26 mouse cellular contexts compared by ENCODE assay signal in genomic region chr10:123437576-123437975, GRCm38 (mm10).
DNase-seq lines count a peak whose midpoint lies in the region; ATAC-seq lines count a peak whose summit lies in the region.
"Had no signal": no experiment of that assay in that cellular context is flagged by ENCODE, and none has a peak within 500 bp of the region (broad histone marks: within the 10 kb centered on the region; RNA-seq: fewer than 3 reads in every experiment).

No protein-coding gene starts in this region.

- H3K9me3 ChIP-seq in forebrain, embryonic 15.5 days = no peaks in the 10 kb centered on the region
- no peaks in the 10 kb centered on the region for H3K9me3 ChIP-seq in forebrain, embryonic 10.5 days
- H3K9me3 ChIP-seq in heart, embryonic 12.5 days (replicated peaks) = no peaks in the 10 kb centered on the region
- H3K9me3 ChIP-seq: heart, embryonic 13.5 days; limb, embryonic 12.5 days; liver, embryonic 15.5 days; midbrain, embryonic 10.5 days; midbrain, embryonic 15.5 days; neural tube, embryonic 15.5 days had no signal

- H3K9ac ChIP-seq in forebrain, embryonic 15.5 days (replicated peaks) = no peak overlapping the region
- H3K9ac ChIP-seq in heart, embryonic 12.5 days = no peak overlapping the region
- H3K9ac ChIP-seq: heart, embryonic 13.5 days; hindbrain, embryonic 14.5 days; limb, embryonic 12.5 days; liver, embryonic 15.5 days; lung, embryonic 14.5 days; midbrain, embryonic 15.5 days; neural tube, embryonic 15.5 days had no signal

- no peaks in the 10 kb centered on the region for H3K4me1 ChIP-seq in forebrain, embryonic 15.5 days
- H3K4me1 ChIP-seq in forebrain, embryonic 10.5 days = no peaks in the 10 kb centered on the region
- no peaks in the 10 kb centered on the region for H3K4me1 ChIP-seq in heart, embryonic 12.5 days (replicated peaks)
- H3K4me1 ChIP-seq: heart, embryonic 13.5 days; limb, embryonic 12.5 days; liver, embryonic 15.5 days; midbrain, embryonic 10.5 days; midbrain, embryonic 15.5 days; neural tube, embryonic 15.5 days had no signal

- H3K27me3 ChIP-seq in forebrain, embryonic 15.5 days = no peaks in the 10 kb centered on the region
- no peaks in the 10 kb centered on the region for H3K27me3 ChIP-seq in forebrain, embryonic 10.5 days (ENCODE audit: poor library complexity, severe bottlenecking)
- no peaks in the 10 kb centered on the region for H3K27me3 ChIP-seq in heart, embryonic 12.5 days (replicated peaks)
- H3K27me3 ChIP-seq: heart, embryonic 13.5 days; limb, embryonic 12.5 days; liver, embryonic 15.5 days; midbrain, embryonic 15.5 days; neural tube, embryonic 15.5 days had no signal

- no peak overlapping the region for H3K4me2 ChIP-seq in forebrain, embryonic 15.5 days (replicated peaks)
- H3K4me2 ChIP-seq in heart, embryonic 12.5 days = no peak overlapping the region
- H3K4me2 ChIP-seq: heart, embryonic 13.5 days; hindbrain, embryonic 14.5 days; limb, embryonic 12.5 days; liver, embryonic 15.5 days; lung, embryonic 14.5 days; midbrain, embryonic 15.5 days; neural tube, embryonic 15.5 days had no signal

- WGBS in forebrain, embryonic 15.5 days = 56% methylated on average over 4 of the region's 4 CpGs
- 82% methylated on average over 4 of the region's 4 CpGs for WGBS in forebrain, embryonic 10.5 days
- WGBS in heart, embryonic 12.5 days = 71% methylated on average over 4 of the region's 4 CpGs

- 0 out of 2 replicates have a peak overlapping the region, but pooled peaks have one; percentile 5 for H3K27ac ChIP-seq in forebrain, embryonic 15.5 days (replicated peaks)
- H3K27ac ChIP-seq in forebrain, embryonic 10.5 days = no peak overlapping the region
- H3K27ac ChIP-seq in heart, embryonic 12.5 days (ENCODE audit: poor library complexity, severe bottlenecking) = no peak overlapping the region
- H3K27ac ChIP-seq: gastrocnemius, adult 2 months; heart, adult 2 months; heart, embryonic 13.5 days; hindbrain, embryonic 14.5 days; limb, embryonic 12.5 days; liver, embryonic 15.5 days; midbrain, embryonic 10.5 days; midbrain, embryonic 15.5 days; neural tube, embryonic 15.5 days had no signal

- no peaks in the 10 kb centered on the region for H3K36me3 ChIP-seq in forebrain, embryonic 15.5 days
- no peaks in the 10 kb centered on the region for H3K36me3 ChIP-seq in forebrain, embryonic 10.5 days (replicated peaks)
- H3K36me3 ChIP-seq in heart, embryonic 12.5 days = no peaks in the 10 kb centered on the region
- H3K36me3 ChIP-seq: heart, embryonic 13.5 days; limb, embryonic 12.5 days; liver, embryonic 15.5 days; midbrain, embryonic 10.5 days; midbrain, embryonic 15.5 days; neural tube, embryonic 15.5 days had no signal

- intact Hi-C loops in left cerebral cortex, postnatal 4 days (cut with DNase I) = no loop called here

- no peak overlapping the region for H3K4me3 ChIP-seq in forebrain, embryonic 15.5 days
- H3K4me3 ChIP-seq in forebrain, embryonic 10.5 days = no peak overlapping the region
- H3K4me3 ChIP-seq in heart, embryonic 12.5 days = no peak overlapping the region
- H3K4me3 ChIP-seq: gastrocnemius, adult 2 months; heart, adult 2 months; heart, embryonic 13.5 days; limb, embryonic 12.5 days; liver, embryonic 15.5 days; midbrain, embryonic 10.5 days; midbrain, embryonic 15.5 days; neural tube, embryonic 15.5 days had no signal

- DNase-seq in forebrain, embryonic 10.5 days (ENCODE audit: extremely low spot score, low spot score) = no peak
- DNase-seq in left cerebral cortex, postnatal 4 days = peak; percentile 18
- no peak for DNase-seq in left cerebral cortex, adult 18-20 months (ENCODE audit: low spot score in 2 of 2)
- DNase-seq in layer of hippocampus, adult 8-10 months (ENCODE audit: low spot score in 2 of 2) = peak; percentile 33 to 54
- DNase-seq in thymus, postnatal 36 days = no peak
- DNase-seq: adrenal gland, postnatal 10 days; cerebellum, adult 8-10 months; cerebellum, postnatal 36 days; gastrocnemius, adult 2 months; heart, adult 2 months; heart, postnatal 10 days; kidney, postnatal 14 days; lung, embryonic 14.5 days; thymus, adult 2 months; thymus, postnatal 4 days had no signal

- ATAC-seq in forebrain, embryonic 15.5 days (replicated peaks) = peak; percentile 43; the same call in 1 of the 2 replicates
- ATAC-seq in heart, embryonic 12.5 days (ENCODE audit: insufficient number of reproducible peaks, low FRiP score) = no peak
- ATAC-seq: intestine, postnatal 0 days; midbrain, embryonic 15.5 days; Patski had no signal

Comparison
In these comparisons a context has a peak if more than half of its experiments do, and no peak if none do; other contexts are left out.
1. DNase-seq: peak in left cerebral cortex, postnatal 4 days (single experiment) and layer of hippocampus, adult 8-10 months (2 of 2); none in forebrain, embryonic 10.5 days (single experiment), left cerebral cortex, adult 18-20 months (0 of 2) and thymus, postnatal 36 days (0 of 2).